Mouse (Mus musculus) cerebellum, adult 2 months (tissue): ENCODE data around the gene Bad. TPM values are rescaled to one million over a fixed set of nuclear protein-coding genes. Genes with fewer than 3 reads are reported as not detected.
A peak's percentile ranks its signal among the peaks of the same experiment; 100 is the strongest.
"Not testable (repeated sequence)": the region's sequence is repeated elsewhere in the genome, so short reads cannot be mapped to it uniquely, and the experiment has no call there.

ENCODE experiments used
- DNase-seq, 2 experiments: peaks; one replicate each; pipeline ENCODE4 v3.0.0; 2021
- H3K27ac ChIP-seq: fragments of 200-500 bp; 2 replicates; pipeline ENCODE4 v1.5.1; 2012; ENCODE audit warnings: low read length, control low read depth, inconsistent platforms; ENCODE audit not compliant: insufficient read depth
- H3K27me3 ChIP-seq: fragments of 200-500 bp; 2 replicates; pipeline ENCODE4 v1.6.1; 2012; ENCODE audit warnings: inconsistent platforms, mild to moderate bottlenecking, low read length, moderate library complexity; ENCODE audit not compliant: control insufficient read depth, insufficient read depth
- H3K4me1 ChIP-seq: fragments of 200-500 bp; 2 replicates; pipeline ENCODE4 v1.6.1; 2011; ENCODE audit warnings: low read length; ENCODE audit not compliant: control insufficient read depth, insufficient read depth
- H3K4me3 ChIP-seq: fragments of 200-500 bp; replicated peaks from 2 replicates; pipeline ENCODE3; 2011; ENCODE audit warnings: mild to moderate bottlenecking, low read depth, low read length, control low read depth; ENCODE audit not compliant: insufficient read depth
- CTCF ChIP-seq: fragments of 200-500 bp; IDR thresholded peaks from 2 replicates; pipeline ENCODE4 v1.5.1; 2011; ENCODE audit warnings: low read depth, mild to moderate bottlenecking, control low read depth, low read length, moderate library complexity, borderline replicate concordance; ENCODE audit not compliant: insufficient read depth
- POLR2A ChIP-seq: fragments of 200-500 bp; IDR thresholded peaks from 2 replicates; pipeline ENCODE4 v1.6.1; 2011; ENCODE audit warnings: low read length, control low read depth, borderline replicate concordance; ENCODE audit not compliant: insufficient read depth
- WGBS: fragments of 180-500 bp; shearing (Covaris S2); methylation state at CpG from one replicate; pipeline ENCODE4 v1.1.7; 2018; 5-methylcytosine and 5-hydroxymethylcytosine counted together
- polyA plus RNA-seq: library from polyadenylated mRNA; depleted of rRNA; stranded (reverse); fragments of >200 nt; gene quantifications from 2 replicates; pipeline ENCODE4 v1.2.3, GENCODE M21; 2012; rRNA removed

Bad gene
- polyA plus RNA-seq, result 71.6 and 73.8 TPM in 2 replicates

GRCm38 (mm10) chr19:6941372-6942248, at the start of gene Bad:
Gene Bad (plus strand): TSS chr19:6941861.
- TF ChIP-seq CTCF, result no peak
- peak; percentile 71; the same call in 1 of the 2 replicates for TF ChIP-seq POLR2A
- peak; percentile 90 to 97 for DNase-seq
- peaks cover 29% of the 10 kb centered on the region for H3K4me1 ChIP-seq
- no peaks in the 10 kb centered on the region for H3K27me3 ChIP-seq
- peak within 1 kb of the TSS; percentile 71 for H3K27ac ChIP-seq
- H3K4me3 ChIP-seq, result peak within 1 kb of the TSS; percentile 83
- under 1% methylated on average over 83 of the region's 83 CpGs for WGBS

GRCm38 (mm10) chr19:6892512-6892911, 49.1 kb upstream of the Bad start:
- Histone ChIP-seq H3K4me3 (no peak overlapping the region), H3K27me3 (no peaks in the 10 kb centered on the region), H3K4me1 (no peaks in the 10 kb centered on the region), H3K27ac (no peak overlapping the region)
- TF ChIP-seq POLR2A, result no peak
- TF ChIP-seq CTCF, result no peak
- no peak for DNase-seq
- WGBS, result 49% methylated on average over 4 of the region's 4 CpGs

GRCm38 (mm10) chr19:6893731-6894451, 47.8 kb upstream of the Bad start:
- H3K27ac ChIP-seq, result no peak overlapping the region
- no peak for DNase-seq
- H3K4me3 ChIP-seq, result no peak overlapping the region
- TF ChIP-seq CTCF (no peak), POLR2A (no peak)
- no peaks in the 10 kb centered on the region for H3K27me3 ChIP-seq
- no peaks in the 10 kb centered on the region for H3K4me1 ChIP-seq
- 85% methylated on average over 14 of the region's 14 CpGs for WGBS

GRCm38 (mm10) chr19:6895608-6896305, 45.9 kb upstream of the Bad start:
- not testable (repeated sequence) for DNase-seq, H3K4me3 ChIP-seq, H3K27me3 ChIP-seq, H3K4me1 ChIP-seq, H3K27ac ChIP-seq
- 85% methylated on average over 18 of the region's 18 CpGs for WGBS

GRCm38 (mm10) chr19:6899641-6900040, 42.0 kb upstream of the Bad start:
- Histone ChIP-seq H3K27ac (no peak overlapping the region), H3K4me3 (no peak overlapping the region), H3K4me1 (no peaks in the 10 kb centered on the region), H3K27me3 (no peaks in the 10 kb centered on the region)
- no peak for TF ChIP-seq POLR2A
- TF ChIP-seq CTCF, result no peak
- 81% methylated on average over 4 of the region's 4 CpGs for WGBS
- DNase-seq, result no peak

GRCm38 (mm10) chr19:6903031-6903430, 38.6 kb upstream of the Bad start:
- TF ChIP-seq POLR2A, result no peak
- no peak for TF ChIP-seq CTCF
- whole genome bisulfite sequencing, result 92% methylated on average over 1 of the region's 1 CpGs

GRCm38 (mm10) chr19:6904846-6905245, 36.8 kb upstream of the Bad start:
- Histone ChIP-seq H3K27me3 (no peaks in the 10 kb centered on the region), H3K4me3 (no peak overlapping the region), H3K27ac (no peak overlapping the region), H3K4me1 (peaks cover 9% of the 10 kb centered on the region)
- DNase-seq, result no peak
- WGBS, result 47% methylated on average over 2 of the region's 2 CpGs
- TF ChIP-seq CTCF (no peak), POLR2A (no peak)

More at GRCm38 (mm10) chr19:6903031-6903430, 38.6 kb upstream of the Bad start:
- H3K27me3 ChIP-seq, result no peaks in the 10 kb centered on the region
- H3K27ac ChIP-seq, result no peak overlapping the region
- DNase-seq, result no peak
- H3K4me3 ChIP-seq, result no peak overlapping the region
- H3K4me1 ChIP-seq, result peaks cover 9% of the 10 kb centered on the region
